Mouse (Mus musculus) pancreas, adult 10 weeks (tissue): ENCODE measurements around the gene Abca9. TPM values are rescaled to one million over a fixed set of nuclear protein-coding genes. Genes with fewer than 3 reads are reported as not detected.

Experiments used
- polyA plus RNA-seq: library from polyadenylated mRNA; stranded (reverse); fragments of 350-450 nt; fragmentation: Illumina TruSeq; extraction: RNeasy Lipid Tissue Mini Kit (QIAGEN cat#74804); gene quantifications from one replicate; pipeline ENCODE4 v1.2.3, GENCODE M21; 2015; ENCODE audit warnings: low read depth, low replicate concordance; ENCODE audit not compliant: insufficient read depth

Abca9 gene
- 3.3 TPM for polyA plus RNA-seq

DNA sequence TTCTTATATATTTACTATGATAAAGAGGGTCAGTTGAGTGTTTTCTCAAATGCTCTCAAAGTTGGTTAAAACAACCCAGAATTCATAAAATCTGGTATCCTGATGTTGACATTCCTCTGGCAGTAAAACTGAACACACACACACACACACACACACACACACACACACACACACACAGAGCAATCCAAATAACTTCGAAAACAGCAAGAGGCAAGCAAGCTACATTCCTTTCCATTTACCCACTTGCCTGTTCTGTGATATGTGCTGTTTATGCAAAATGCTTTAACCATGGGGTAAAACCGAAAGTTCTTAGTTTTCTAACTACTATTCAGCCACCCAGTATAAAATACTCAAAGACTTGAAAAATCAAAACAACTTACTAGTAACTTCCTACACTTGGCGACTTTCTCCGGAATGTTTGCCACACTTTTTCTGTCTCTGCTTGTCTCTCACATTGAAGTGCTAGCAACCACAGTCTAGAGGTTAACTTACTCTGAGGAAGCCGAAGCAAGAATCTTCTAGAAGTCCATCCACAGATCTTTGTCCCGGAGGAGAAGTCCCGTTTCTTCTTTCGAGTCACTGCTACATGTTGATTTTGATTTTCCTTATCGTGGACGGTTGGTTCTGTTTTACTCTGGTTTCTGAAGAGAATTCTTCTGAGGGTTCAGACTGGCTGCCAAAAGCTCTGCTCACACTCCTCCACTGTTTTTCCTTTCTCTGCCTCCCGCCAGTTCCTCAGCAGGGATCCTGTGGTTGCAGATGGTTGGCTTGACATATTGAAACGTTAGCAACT lies at the start of gene Abca9:
TSS of gene Abca9 (minus strand) at position 738 of the 793 bp plus-strand sequence.

DNA sequence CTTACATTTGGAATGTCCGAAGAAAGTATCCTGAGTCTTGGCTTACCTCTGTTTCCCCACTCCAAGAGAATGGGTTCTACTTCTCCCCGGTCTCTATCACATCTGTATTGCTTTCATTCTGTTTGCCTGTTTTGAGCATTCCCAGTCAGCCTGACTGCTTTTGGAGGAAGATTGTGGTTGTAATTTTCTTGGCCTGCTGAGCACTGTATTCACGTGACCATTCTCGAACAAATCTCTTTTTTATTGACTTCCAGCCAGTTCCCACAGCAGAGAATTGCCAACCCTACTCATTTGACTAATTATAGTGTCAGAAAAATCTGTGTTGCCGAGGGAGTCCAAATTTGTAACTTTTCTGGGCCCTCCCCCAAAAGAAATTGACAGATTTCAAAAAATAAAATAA lies 72.1 kb downstream of the Abca9 start, which contains the start of gene Abca8a:
TSS of gene Abca8a (minus strand) at position 121 of the 400 bp plus-strand sequence.

Other genes starting within 250 kb of the Abca9 start
- gene Abca8b, start 172.4 kb downstream of the Abca9 start, polyA plus RNA-seq, result 2.1 TPM
- 26.4 TPM for gene Abca8a, start 72.2 kb downstream of the Abca9 start, polyA plus RNA-seq
- 0.94 TPM for gene Abca6, start 83.6 kb upstream of the Abca9 start, polyA plus RNA-seq
- gene Abca5, start 169.5 kb upstream of the Abca9 start, polyA plus RNA-seq, result 1.7 TPM
- gene Map2k6, start 230.9 kb upstream of the Abca9 start, polyA plus RNA-seq, result 1.0 TPM